Mouse (Mus musculus): ENCODE measurements at regions not wholly inside any gene's neighbourhood (a gene's known extent, or its start where the extent isn't known, plus 50 kb on each side); places are given as distances from the start of the nearest gene placed in this dataset.

DNA sequence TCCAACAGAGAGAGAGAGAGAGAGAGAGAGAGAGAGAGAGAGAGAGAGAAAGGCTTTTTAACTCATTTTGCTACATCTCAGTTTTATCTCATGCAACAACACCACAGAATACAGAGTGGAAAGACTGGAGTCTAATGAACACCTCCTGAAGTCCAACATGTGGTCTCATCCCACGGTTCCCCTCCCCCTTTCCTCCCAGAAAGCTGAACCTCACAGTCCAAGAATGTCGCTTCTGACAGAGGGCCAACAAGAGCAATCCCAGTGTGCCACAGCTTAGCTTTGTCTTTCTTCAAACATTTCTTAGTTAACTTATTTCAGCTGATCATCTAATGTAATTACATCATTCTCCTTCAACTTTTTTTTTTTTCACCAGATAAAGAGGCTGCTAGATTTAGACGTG, 180.5 kb upstream of the Egln3 start:
- no peak for TF ChIP-seq CTCF (IDR thresholded peaks at IDR 0.05; ENCODE audit: insufficient read depth, low read length)
- no peak for TF ChIP-seq POLR2A (IDR thresholded peaks at IDR 0.05; ENCODE audit: borderline replicate concordance, extremely low read depth, low read depth, low read length)

Measured in lung, adult 2 months (tissue).